Mouse (Mus musculus): ENCODE results near the gene Syngr3. TPM values are rescaled to one million over a fixed set of nuclear protein-coding genes. Genes with fewer than 3 reads are reported as not detected.
"Not testable (repeated sequence)": the region's sequence is repeated elsewhere in the genome, so short reads cannot be mapped to it uniquely, and the experiment has no call there.

The Syngr3 gene
- polyA plus RNA-seq, 1 experiment from 2014 or later, result 0.31 TPM

- Histone ChIP-seq H3K4me3 (replicated peaks) (no peak overlapping the region), H3K27me3 (0 out of 2 replicates have a peak, but pooled peaks cover 16% of the 10 kb centered on the region), H3K9ac (no peak overlapping the region), H3K9me3 (replicated peaks) (no peaks in the 10 kb centered on the region), H3K36me3 (no peaks in the 10 kb centered on the region), H3K4me2 (no peak overlapping the region), H3K27ac (no peak overlapping the region), H3K4me1 (replicated peaks) (peaks cover 15% of the 10 kb centered on the region)
- WGBS (ENCODE audit: insufficient replicate concordance), result 63% methylated on average over 17 of the region's 17 CpGs
- DNase-seq (no peak), ATAC-seq (ENCODE audit: low read depth) (no peak)
Measured at GRCm38 (mm10) chr17:24728184-24728583, 38.4 kb upstream of the Syngr3 start.

GRCm38 (mm10) chr17:24727618-24728017, 37.9 kb upstream of the Syngr3 start, which contains the start of gene Rpl3l:
Gene Rpl3l, plus strand, starts transcription at chr17:24727820.
- Histone ChIP-seq H3K27me3 (0 out of 2 replicates have a peak, but pooled peaks cover 16% of the 10 kb centered on the region), H3K36me3 (peaks cover 1% of the 10 kb centered on the region), H3K9ac (no peak within 1 kb of the TSS), H3K4me3 (replicated peaks) (no peak within 1 kb of the TSS), H3K27ac (no peak within 1 kb of the TSS), H3K4me1 (replicated peaks) (peaks cover 21% of the 10 kb centered on the region), H3K4me2 (no peak within 1 kb of the TSS), H3K9me3 (replicated peaks) (no peaks in the 10 kb centered on the region)
- DNase-seq (no peak), ATAC-seq (ENCODE audit: low read depth) (no peak)
- 55% methylated on average over 2 of the region's 2 CpGs for WGBS (ENCODE audit: insufficient replicate concordance)

- Histone ChIP-seq H3K9me3 (replicated peaks) (no peaks in the 10 kb centered on the region), H3K4me1 (replicated peaks) (peaks cover 37% of the 10 kb centered on the region), H3K27ac (no peak overlapping the region), H3K4me3 (replicated peaks) (no peak overlapping the region), H3K36me3 (peaks cover 18% of the 10 kb centered on the region), H3K4me2 (no peak overlapping the region), H3K9ac (no peak overlapping the region), H3K27me3 (0 out of 2 replicates have a peak, but pooled peaks cover 14% of the 10 kb centered on the region)
- no peak for ATAC-seq (ENCODE audit: low read depth)
- DNase-seq, result no peak
- WGBS (ENCODE audit: insufficient replicate concordance), result 61% methylated on average over 3 of the region's 3 CpGs
Measured at GRCm38 (mm10) chr17:24725637-24726390, 36.1 kb upstream of the Syngr3 start.

GRCm38 (mm10) chr17:24724184-24724583, 34.4 kb upstream of the Syngr3 start, which contains the start of gene Ndufb10:
Gene Ndufb10, minus strand, starts transcription at chr17:24724478.
- Histone ChIP-seq H3K27me3 (0 out of 2 replicates have a peak, but pooled peaks cover 13% of the 10 kb centered on the region), H3K4me1 (replicated peaks) (peaks cover 40% of the 10 kb centered on the region), H3K9ac (peak within 1 kb of the TSS; percentile 91), H3K4me3 (replicated peaks) (peak within 1 kb of the TSS; percentile 82), H3K9me3 (replicated peaks) (no peaks in the 10 kb centered on the region), H3K27ac (peak within 1 kb of the TSS; percentile 89), H3K4me2 (peak within 1 kb of the TSS; percentile 87), H3K36me3 (peaks cover 21% of the 10 kb centered on the region)
- peak; percentile 74 for ATAC-seq (ENCODE audit: low read depth)
- WGBS (ENCODE audit: insufficient replicate concordance), result under 1% methylated on average over 30 of the region's 30 CpGs
- DNase-seq, result peak; percentile 92

- peaks cover 21% of the 10 kb centered on the region for H3K36me3 ChIP-seq
- no peak for DNase-seq
- peak overlapping the region; percentile 89 for H3K27ac ChIP-seq
- H3K4me1 ChIP-seq (replicated peaks), result peaks cover 43% of the 10 kb centered on the region
- H3K9me3 ChIP-seq (replicated peaks), result no peaks in the 10 kb centered on the region
- WGBS (ENCODE audit: insufficient replicate concordance), result under 1% methylated on average over 15 of the region's 15 CpGs
- H3K27me3 ChIP-seq, result 0 out of 2 replicates have a peak, but pooled peaks cover 13% of the 10 kb centered on the region
- peak overlapping the region; percentile 91 for H3K9ac ChIP-seq
- peak; percentile 61 for ATAC-seq (ENCODE audit: low read depth)
- peak overlapping the region; percentile 82 for H3K4me3 ChIP-seq (replicated peaks)
- peak overlapping the region; percentile 87 for H3K4me2 ChIP-seq
Measured at GRCm38 (mm10) chr17:24723881-24724180, 34.1 kb upstream of the Syngr3 start.

GRCm38 (mm10) chr17:24723122-24723880, 33.5 kb upstream of the Syngr3 start:
- H3K36me3 ChIP-seq, result peaks cover 24% of the 10 kb centered on the region
- no peaks in the 10 kb centered on the region for H3K9me3 ChIP-seq (replicated peaks)
- peak overlapping the region; percentile 89 for H3K27ac ChIP-seq
- H3K4me2 ChIP-seq, result peak overlapping the region; percentile 87
- no peak for ATAC-seq (ENCODE audit: low read depth)
- peaks cover 48% of the 10 kb centered on the region for H3K4me1 ChIP-seq (replicated peaks)
- peak overlapping the region; percentile 82 for H3K4me3 ChIP-seq (replicated peaks)
- 0 out of 2 replicates have a peak, but pooled peaks cover 9% of the 10 kb centered on the region for H3K27me3 ChIP-seq
- DNase-seq, result no peak
- under 1% methylated on average over 12 of the region's 12 CpGs for WGBS (ENCODE audit: insufficient replicate concordance)
- peak overlapping the region; percentile 91 for H3K9ac ChIP-seq

- Histone ChIP-seq H3K9me3 (replicated peaks) (no peaks in the 10 kb centered on the region), H3K9ac (peak overlapping the region; percentile 91), H3K4me3 (replicated peaks) (peak overlapping the region; percentile 82), H3K4me1 (replicated peaks) (peaks cover 58% of the 10 kb centered on the region), H3K27me3 (no peaks in the 10 kb centered on the region), H3K4me2 (peak overlapping the region; percentile 87), H3K27ac (peak overlapping the region; percentile 89), H3K36me3 (peaks cover 34% of the 10 kb centered on the region)
- ATAC-seq (ENCODE audit: low read depth) (no peak), DNase-seq (peak; percentile 30)
- WGBS (ENCODE audit: insufficient replicate concordance), result 14% methylated on average over 13 of the region's 13 CpGs
Measured at GRCm38 (mm10) chr17:24722220-24722924, 32.6 kb upstream of the Syngr3 start.

GRCm38 (mm10) chr17:24721383-24721955, 31.7 kb upstream of the Syngr3 start:
- peak overlapping the region; percentile 82 for H3K4me3 ChIP-seq (replicated peaks)
- H3K27ac ChIP-seq, result peak overlapping the region; percentile 89
- H3K9ac ChIP-seq, result peak overlapping the region; percentile 91
- H3K27me3 ChIP-seq; ATAC-seq (ENCODE audit: low read depth); H3K9me3 ChIP-seq (replicated peaks): not testable (repeated sequence)
- WGBS (ENCODE audit: insufficient replicate concordance), result 11% methylated on average over 7 of the region's 7 CpGs
- H3K4me2 ChIP-seq, result peak overlapping the region; percentile 87
- DNase-seq, result peak; percentile 21
- H3K36me3 ChIP-seq, result peaks cover 43% of the 10 kb centered on the region
- H3K4me1 ChIP-seq (replicated peaks), result peaks cover 58% of the 10 kb centered on the region

GRCm38 (mm10) chr17:24720616-24721015, 30.9 kb upstream of the Syngr3 start:
- DNase-seq; ATAC-seq (ENCODE audit: low read depth); H3K9me3 ChIP-seq (replicated peaks); H3K27me3 ChIP-seq: not testable (repeated sequence)
- 0% methylated on average over 11 of the region's 11 CpGs for WGBS (ENCODE audit: insufficient replicate concordance)
- peak overlapping the region; percentile 84 for H3K27ac ChIP-seq
- peak overlapping the region; percentile 87 for H3K4me2 ChIP-seq
- H3K9ac ChIP-seq, result peak overlapping the region; percentile 91
- H3K4me3 ChIP-seq (replicated peaks), result peak overlapping the region; percentile 82
- H3K36me3 ChIP-seq, result peaks cover 51% of the 10 kb centered on the region
- peaks cover 52% of the 10 kb centered on the region for H3K4me1 ChIP-seq (replicated peaks)

GRCm38 (mm10) chr17:24719494-24720222, 29.9 kb upstream of the Syngr3 start:
- Histone ChIP-seq H3K4me3 (replicated peaks) (peak overlapping the region; percentile 82), H3K4me1 (replicated peaks) (peaks cover 51% of the 10 kb centered on the region), H3K9ac (peak overlapping the region; percentile 91), H3K36me3 (peaks cover 57% of the 10 kb centered on the region), H3K27me3 (no peaks in the 10 kb centered on the region), H3K27ac (peak overlapping the region; percentile 84), H3K9me3 (replicated peaks) (no peaks in the 10 kb centered on the region), H3K4me2 (peak overlapping the region; percentile 87)
- DNase-seq, result peak; percentile 97
- under 1% methylated on average over 61 of the region's 61 CpGs for WGBS (ENCODE audit: insufficient replicate concordance)
- ATAC-seq (ENCODE audit: low read depth), result peak; percentile 93
